Mouse (Mus musculus) MEL (cell line): ENCODE data around the gene Nthl1. TPM values are rescaled to one million over a fixed set of nuclear protein-coding genes. Genes with fewer than 3 reads are reported as not detected.

Source experiments
- DNase-seq: peaks from one replicate; pipeline ENCODE4 v3.0.0; 2011; ENCODE audit warnings: low read depth, low spot score
- H3K27ac ChIP-seq: 2 replicates; pipeline ENCODE4 v1.5.1; 2012; ENCODE audit warnings: low read depth, mild to moderate bottlenecking, control low read depth, low read length, moderate library complexity; ENCODE audit not compliant: control insufficient read depth
- H3K27me3 ChIP-seq, 2 experiments: fragments of 150-350 bp in 1 of 2; sonication (generic) in 1 of 2; 2 replicates each; pipeline ENCODE4 v1.6.1; 2012; ENCODE audit warnings: low read length in 2 of 2, mild to moderate bottlenecking in 2 of 2, improper control_type of control experiment in 1 of 2, moderate library complexity in 1 of 2; ENCODE audit not compliant: insufficient read depth in 2 of 2, control insufficient read depth in 1 of 2
- H3K36me3 ChIP-seq, 2 experiments: 2 replicates each; pipeline ENCODE4 v1.6.1; 2012 to 2014; ENCODE audit warnings: low read length in 2 of 2, improper control_type of control experiment in 1 of 2, inconsistent platforms in 1 of 2, mild to moderate bottlenecking in 1 of 2; ENCODE audit not compliant: insufficient read depth in 2 of 2, control insufficient read depth in 1 of 2
- H3K4me1 ChIP-seq, 2 experiments: fragments of 150-350 bp in 1 of 2; sonication (generic) in 1 of 2; 2 replicates each; pipeline ENCODE4 v1.6.1; 2012; ENCODE audit warnings: low read length in 2 of 2, improper control_type of control experiment in 1 of 2, mild to moderate bottlenecking in 1 of 2; ENCODE audit not compliant: insufficient read depth in 2 of 2, control insufficient read depth in 1 of 2
- H3K4me3 ChIP-seq, 2 experiments: fragments of 150-350 bp in 1 of 2; sonication (generic) in 1 of 2; 2 replicates each; pipeline ENCODE4 v1.5.1; 2012; ENCODE audit warnings: low read depth in 2 of 2, low read length in 2 of 2, mild to moderate bottlenecking in 2 of 2, moderate library complexity in 2 of 2, control low read depth in 1 of 2, improper control_type of control experiment in 1 of 2; ENCODE audit not compliant: control insufficient read depth in 1 of 2, insufficient read depth in 1 of 2
- H3K79me2 ChIP-seq: 2 replicates; pipeline ENCODE4 v1.6.1; 2012; ENCODE audit warnings: mild to moderate bottlenecking, low read length, moderate library complexity; ENCODE audit not compliant: control insufficient read depth, poor library complexity, insufficient read depth
- H3K9ac ChIP-seq: 2 replicates; pipeline ENCODE4 v1.6.1; 2012; ENCODE audit warnings: low read depth, mild to moderate bottlenecking, control low read depth, low read length, moderate library complexity; ENCODE audit not compliant: control insufficient read depth, poor library complexity, severe bottlenecking
- H3K9me3 ChIP-seq: fragments of 150-350 bp; sonication (generic); replicated peaks from 2 replicates; pipeline ENCODE4 v1.6.1; 2012; ENCODE audit warnings: mild to moderate bottlenecking, low read length, improper control_type of control experiment, moderate library complexity; ENCODE audit not compliant: insufficient read depth
- ELF1 ChIP-seq: IDR thresholded peaks from 2 replicates; pipeline ENCODE4 v1.6.1; 2014; ENCODE audit warnings: low read depth, mild to moderate bottlenecking, inconsistent platforms, low read length, improper control_type of control experiment, moderate library complexity
- EP300 ChIP-seq, 2 experiments: IDR thresholded peaks; 2 replicates each; pipeline ENCODE4 v1.6.1; 2011; ENCODE audit warnings: improper control_type of control experiment in 2 of 2, low read length in 2 of 2, low read depth in 1 of 2, mild to moderate bottlenecking in 1 of 2
- ETS1 ChIP-seq: IDR thresholded peaks from 2 replicates; pipeline ENCODE4 v1.6.1; 2012; ENCODE audit warnings: low read depth, mild to moderate bottlenecking, inconsistent platforms, low read length, improper control_type of control experiment, moderate library complexity
- MAZ ChIP-seq: IDR thresholded peaks from 2 replicates; pipeline ENCODE4 v1.6.1; 2012; ENCODE audit warnings: low read depth, mild to moderate bottlenecking, inconsistent platforms, low read length, improper control_type of control experiment
- MYC ChIP-seq: IDR thresholded peaks from 2 replicates; pipeline ENCODE4 v1.6.1; 2011; ENCODE audit warnings: low read depth, mild to moderate bottlenecking, low read length, improper control_type of control experiment, moderate library complexity
- NELFE ChIP-seq: IDR thresholded peaks from 2 replicates; pipeline ENCODE4 v1.6.1; 2011; ENCODE audit warnings: low read depth, low read length, improper control_type of control experiment
- POLR2AphosphoS2 ChIP-seq: IDR thresholded peaks from 2 replicates; pipeline ENCODE4 v1.6.1; 2011; ENCODE audit warnings: low read length, improper control_type of control experiment
- TAL1 ChIP-seq: IDR thresholded peaks from 2 replicates; pipeline ENCODE4 v1.6.1; 2012; ENCODE audit warnings: mild to moderate bottlenecking, inconsistent platforms, low read length, moderate library complexity, mixed read lengths
- TBP ChIP-seq: IDR thresholded peaks from 2 replicates; pipeline ENCODE4 v1.8.0; 2011; ENCODE audit warnings: low read depth, low read length, improper control_type of control experiment
- ZMIZ1 ChIP-seq: IDR thresholded peaks from 2 replicates; pipeline ENCODE4 v1.6.1; 2012; ENCODE audit warnings: low read depth, mild to moderate bottlenecking, inconsistent platforms, low read length, improper control_type of control experiment, moderate library complexity
- polyA plus RNA-seq, 2 experiments: library from polyadenylated mRNA; stranded (reverse) in 1 of 2; unstranded in 1 of 2; fragments of >175 nt in 1 of 2; fragments of >200 nt in 1 of 2; gene quantifications; 2 replicates each; pipeline versions ENCODE4 v1.2.1 to v1.2.4; 2012; ENCODE audit warnings: low replicate concordance in 2 of 2, low read depth in 1 of 2; ENCODE audit not compliant: insufficient read length in 2 of 2, insufficient read depth in 1 of 2, missing spikeins in 1 of 2
- total RNA-seq: library from RNA; depleted of rRNA; stranded (reverse); fragments of 300-350 nt; gene quantifications from 2 replicates; pipeline ENCODE4 v1.2.3, GENCODE M21; 2012

The Nthl1 gene
- total and polyA plus RNA-seq, 3 experiments: 31.4 to 262 (median 32.0) TPM

DNA sequence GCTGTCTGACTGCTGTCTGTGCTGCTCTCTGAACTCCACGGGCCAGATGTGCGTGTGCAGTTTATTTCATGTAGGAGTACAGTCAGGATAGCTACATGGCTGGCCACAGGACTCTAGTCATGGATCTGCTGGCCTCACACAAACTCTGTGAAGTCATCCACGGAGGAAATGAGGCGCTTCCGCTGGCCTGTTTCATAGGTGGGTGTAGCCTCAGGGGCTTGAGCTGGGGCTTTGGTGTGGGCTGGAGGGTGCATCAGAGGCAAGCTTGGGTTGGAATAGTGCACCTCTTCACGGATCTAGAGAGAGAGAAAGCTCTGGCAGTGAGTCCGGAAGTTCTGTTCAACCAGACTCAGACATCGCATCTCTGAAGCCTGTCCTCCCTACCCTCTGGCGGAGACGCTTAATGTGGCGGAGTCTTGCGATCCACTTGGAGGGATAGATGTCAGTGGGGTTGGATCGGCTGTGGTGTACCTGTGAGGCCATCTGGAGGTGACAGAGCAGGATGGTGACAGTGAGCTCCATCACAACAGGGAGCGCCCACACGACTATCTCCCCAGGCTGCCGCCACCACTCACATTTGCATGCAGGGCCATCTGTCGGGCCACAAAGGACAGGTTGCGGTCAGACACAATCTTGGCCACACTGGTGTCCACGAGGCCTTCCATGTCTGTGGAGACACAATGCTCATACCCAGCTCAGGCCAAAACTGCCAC, 35.9 kb upstream of the Nthl1 start:
- Histone ChIP-seq H3K27ac (no peak overlapping the region), H3K27me3 (no peaks in the 10 kb centered on the region), H3K9me3 (no peaks in the 10 kb centered on the region), H3K79me2 (no peaks in the 10 kb centered on the region), H3K36me3 (peaks cover 0 to 2% of the 10 kb centered on the region in 2 experiments; a peak in 2 of 4 replicates), H3K9ac (no peak overlapping the region), H3K4me1 (no peaks in the 10 kb centered on the region)
- DNase-seq: no peak
- no peak for TF ChIP-seq ZMIZ1
- no peak for TF ChIP-seq TBP
- TF ChIP-seq, all 39 proteins: peak for 0
- H3K4me3 ChIP-seq: no peak overlapping the region

GRCm38 (mm10) chr17:24597989-24598388, 34.5 kb upstream of the Nthl1 start:
- DNase-seq: no peak
- no peaks in the 10 kb centered on the region for H3K4me1 ChIP-seq
- no peak for TF ChIP-seq ELF1
- TF ChIP-seq ETS1: no peak
- TF ChIP-seq MYC: no peak
- TF ChIP-seq TAL1: no peak
- no peak for TF ChIP-seq NELFE
- TF ChIP-seq, all 39 proteins: peak for 0
- Histone ChIP-seq H3K4me3 (no peak overlapping the region), H3K27ac (no peak overlapping the region), H3K36me3 (peaks cover 0 to 5% of the 10 kb centered on the region in 2 experiments; a peak in 2 of 4 replicates), H3K9ac (no peak overlapping the region), H3K9me3 (no peaks in the 10 kb centered on the region), H3K79me2 (no peaks in the 10 kb centered on the region), H3K27me3 (no peaks in the 10 kb centered on the region)

- H3K4me3 ChIP-seq: no peak overlapping the region
- no peaks in the 10 kb centered on the region for H3K27me3 ChIP-seq
- TF ChIP-seq EP300 (IDR thresholded peaks at IDR 0.05; ENCODE audit: low read depth in 1 of 2, low read length in 2 of 2) (no peak), POLR2AphosphoS2 (no peak), MAZ (no peak)
- H3K79me2 ChIP-seq: no peaks in the 10 kb centered on the region
- H3K4me1 ChIP-seq: no peaks in the 10 kb centered on the region
- no peak for DNase-seq
- no peak overlapping the region for H3K9ac ChIP-seq
- no peak overlapping the region for H3K27ac ChIP-seq
- no peaks in the 10 kb centered on the region for H3K9me3 ChIP-seq
- peaks cover 0 to 5% of the 10 kb centered on the region in 2 experiments; a peak in 2 of 4 replicates for H3K36me3 ChIP-seq
These were observed 32.0 kb upstream of the Nthl1 start for GRCm38 (mm10) chr17:24600502-24600901.
